Mouse (Mus musculus) urinary bladder, adult 18-20 months (tissue): ENCODE data around the gene Prr15l.

ENCODE experiments used
- DNase-seq, 2 experiments: peaks; one replicate each; pipeline ENCODE4 v3.0.0; 2022; ENCODE audit warnings: low spot score in 2 of 2, mixed read lengths in 2 of 2

The Prr15l gene

GRCm38 (mm10) chr11:96919003-96919402 lies 8.9 kb upstream of the Prr15l start:
- no peak for DNase-seq

GRCm38 (mm10) chr11:96924861-96925260 lies 3.0 kb upstream of the Prr15l start:
- DNase-seq = no peak

GRCm38 (mm10) chr11:96925469-96926148 lies 2.3 kb upstream of the Prr15l start:
- DNase-seq = no peak

- no peak for DNase-seq
Observed at GRCm38 (mm10) chr11:96926587-96926986, 1.3 kb upstream of the Prr15l start.

- DNase-seq = peak in 1 of 2 experiments; percentile 54
Observed at GRCm38 (mm10) chr11:96928691-96929090, 787 bp downstream of the Prr15l start.

- DNase-seq = peak; percentile 44 to 47
Observed at GRCm38 (mm10) chr11:96929096-96929765, 1.3 kb downstream of the Prr15l start.

- no peak for DNase-seq
Observed at GRCm38 (mm10) chr11:96929766-96930331, 1.9 kb downstream of the Prr15l start.

- peak in 1 of 2 experiments; percentile 42 for DNase-seq
Observed at GRCm38 (mm10) chr11:96931327-96932062, 3.6 kb downstream of the Prr15l start.

- no peak for DNase-seq
Observed at GRCm38 (mm10) chr11:96933562-96934276, 5.8 kb downstream of the Prr15l start.

- DNase-seq = no peak
Observed at GRCm38 (mm10) chr11:96934921-96935356, 7.0 kb downstream of the Prr15l start.

GRCm38 (mm10) chr11:96935872-96936650 lies 8.2 kb downstream of the Prr15l start:
- no peak for DNase-seq

- DNase-seq = peak in 1 of 2 experiments; percentile 71
Observed at GRCm38 (mm10) chr11:96937549-96938425, 9.9 kb downstream of the Prr15l start.

- DNase-seq = no peak
Observed at GRCm38 (mm10) chr11:96938426-96938800, 10.5 kb downstream of the Prr15l start.

GRCm38 (mm10) chr11:96940578-96941465 lies 12.9 kb downstream of the Prr15l start:
- DNase-seq = no peak

- DNase-seq = no peak
Observed at GRCm38 (mm10) chr11:96941989-96942590, 14.2 kb downstream of the Prr15l start.

- DNase-seq = peak; percentile 83 to 91
Observed at GRCm38 (mm10) chr11:96943746-96944304, 15.9 kb downstream of the Prr15l start, which contains the start of gene Pnpo. Gene Pnpo (minus strand): TSS chr11:96943986.

GRCm38 (mm10) chr11:96944844-96945580 lies 17.1 kb downstream of the Prr15l start:
- no peak for DNase-seq
